ENCODE assay signal across 22 mouse cellular contexts in genomic region chr11:84873042-84873833, GRCm38 (mm10). TPM values are rescaled to one million over a fixed set of nuclear protein-coding genes. Genes with fewer than 3 reads are reported as not detected.
DNase-seq lines count a peak whose midpoint lies in the region; ATAC-seq and TF ChIP-seq lines count a peak whose summit lies in the region.
"Had no signal": no experiment of that assay in that cellular context is flagged by ENCODE, and none has a peak within 500 bp of the region (broad histone marks: within the 10 kb centered on the region; RNA-seq: fewer than 3 reads in every experiment).

No protein-coding gene starts in this region.

- H3K27me3 ChIP-seq in heart, adult 2 months (ENCODE audit: control insufficient read depth, insufficient read depth, low read length) = no peaks in the 10 kb centered on the region
- no peaks in the 10 kb centered on the region for H3K27me3 ChIP-seq in liver, embryonic 16.5 days (ENCODE audit: control insufficient read depth, insufficient read depth, low read depth, low read length)
- no peaks in the 10 kb centered on the region for H3K27me3 ChIP-seq in forebrain, embryonic 13.5 days
- H3K27me3 ChIP-seq: limb, embryonic 13.5 days; midbrain, embryonic 12.5 days had no signal

- H3K4me1 ChIP-seq in heart, adult 2 months (ENCODE audit: control insufficient read depth, insufficient read depth, low read length) = no peaks in the 10 kb centered on the region; the same call in 1 of the 2 replicates
- peaks cover 0 to 6% of the 10 kb centered on the region in 2 experiments; a peak in 2 of 4 replicates for H3K4me1 ChIP-seq in ES-E14 (ENCODE audit: control insufficient read depth in 2 of 2, insufficient read depth in 2 of 2, low read length in 2 of 2, poor library complexity in 1 of 2)
- H3K4me1 ChIP-seq in liver, embryonic 16.5 days (ENCODE audit: control insufficient read depth, low read depth, low read length) = peaks cover 13% of the 10 kb centered on the region
- H3K4me1 ChIP-seq in forebrain, embryonic 13.5 days = peaks cover 16% of the 10 kb centered on the region

- DNase-seq in heart, adult 2 months = no peak
- no peak for DNase-seq in heart, postnatal 4 days
- DNase-seq in ES-E14 (ENCODE audit: low read depth, low spot score) = no peak
- no peak for DNase-seq in embryo, embryonic 10 days (ENCODE audit: low spot score)
- DNase-seq in gastrocnemius, postnatal 25 days = no peak
- DNase-seq: B cell, adult 2 months; cerebellum, adult 11 months; cerebellum, postnatal 36 days; gastrocnemius, adult 2 months; kidney, adult 8-10 months; kidney, postnatal 36 days; lung, postnatal 14 days; right cerebral cortex, adult 18-20 months; spleen, adult 18-20 months; thymus, postnatal 36 days had no signal

- WGBS in heart, adult 2 months = 91% methylated on average over 1 of the region's 1 CpGs
- WGBS in liver, embryonic 16.5 days (ENCODE audit: insufficient replicate concordance) = 25% methylated on average over 1 of the region's 1 CpGs
- WGBS in forebrain, embryonic 13.5 days = 53% methylated on average over 1 of the region's 1 CpGs

- peak; percentile 70 for ATAC-seq in erythroblast, adult 5-6 weeks (replicated peaks; ENCODE audit: low FRiP score, poor library complexity, severe bottlenecking)
- peak; percentile 44 for ATAC-seq in liver, embryonic 16.5 days (ENCODE audit: low read depth)
- ATAC-seq in forebrain, embryonic 13.5 days = no peak
- ATAC-seq: activated CD4-positive, CD25-positive, alpha-beta regulatory T cell, adult 4 months had no signal

- peak overlapping the region; percentile 64 for H3K4me2 ChIP-seq in liver, embryonic 16.5 days (ENCODE audit: low read depth, low read length)
- no peak overlapping the region for H3K4me2 ChIP-seq in forebrain, embryonic 13.5 days
- H3K4me2 ChIP-seq: limb, embryonic 13.5 days; midbrain, embryonic 12.5 days had no signal

- intact Hi-C loops in heart, adult 2 months (cut with DNase I) = loop anchor here (5.0 kb wide), 1 partner anchor 361 kb away; the partner anchor contains the start of gene Aatf

- H3K36me3 ChIP-seq in heart, adult 2 months (ENCODE audit: control insufficient read depth, insufficient read depth, low read length) = peaks cover 9% of the 10 kb centered on the region
- H3K36me3 ChIP-seq in ES-E14 (ENCODE audit: control insufficient read depth, insufficient read depth, low read length, poor library complexity, severe bottlenecking) = peaks cover 2% of the 10 kb centered on the region; the same call in 1 of the 2 replicates
- no peaks in the 10 kb centered on the region for H3K36me3 ChIP-seq in liver, embryonic 16.5 days (ENCODE audit: control insufficient read depth, insufficient read depth)
- peaks cover 8% of the 10 kb centered on the region; the same call in 1 of the 2 replicates for H3K36me3 ChIP-seq in forebrain, embryonic 13.5 days (ENCODE audit: poor library complexity, severe bottlenecking)

- TF ChIP-seq EP300 in heart, adult 2 months (IDR thresholded peaks at IDR 0.05; ENCODE audit: insufficient read depth, low read depth, low read length) = no peak

- H3K79me2 ChIP-seq in heart, adult 2 months (replicated peaks; ENCODE audit: control insufficient read depth, insufficient read depth, low read length) = no peaks in the 10 kb centered on the region

- H3K4me3 ChIP-seq in heart, adult 2 months = no peak overlapping the region
- H3K4me3 ChIP-seq in ES-E14 (ENCODE audit: insufficient read depth in 1 of 2, low read depth in 1 of 2, low read length in 2 of 2, poor library complexity in 1 of 2, severe bottlenecking in 1 of 2) = no peak overlapping the region
- H3K4me3 ChIP-seq in liver, embryonic 16.5 days (ENCODE audit: low read depth, low read length) = peak overlapping the region; percentile 31
- no peak overlapping the region for H3K4me3 ChIP-seq in forebrain, embryonic 13.5 days
- H3K4me3 ChIP-seq: forebrain, embryonic 10.5 days; gastrocnemius, adult 2 months; limb, embryonic 13.5 days; midbrain, embryonic 12.5 days had no signal

- no peak overlapping the region for H3K9ac ChIP-seq in heart, adult 2 months (ENCODE audit: low read depth, low read length)
- no peak overlapping the region for H3K9ac ChIP-seq in ES-E14 (ENCODE audit: insufficient read depth, low read depth, low read length, poor library complexity, severe bottlenecking)
- peak overlapping the region; percentile 60 for H3K9ac ChIP-seq in liver, embryonic 16.5 days (ENCODE audit: low read depth, low read length)
- no peak overlapping the region for H3K9ac ChIP-seq in forebrain, embryonic 13.5 days
- H3K9ac ChIP-seq: limb, embryonic 13.5 days; midbrain, embryonic 12.5 days had no signal

- TF ChIP-seq CTCF in heart, adult 2 months (IDR thresholded peaks at IDR 0.05) = peak; percentile 25; the same call in 1 of the 2 replicates

- H3K9me3 ChIP-seq in ES-E14 (ENCODE audit: control insufficient read depth, insufficient read depth, low read depth, low read length) = no peaks in the 10 kb centered on the region
- H3K9me3 ChIP-seq in liver, embryonic 16.5 days (replicated peaks; ENCODE audit: control insufficient read depth, low read length) = no peaks in the 10 kb centered on the region
- no peaks in the 10 kb centered on the region for H3K9me3 ChIP-seq in forebrain, embryonic 13.5 days (replicated peaks)
- H3K9me3 ChIP-seq: forebrain, embryonic 10.5 days; limb, embryonic 13.5 days; midbrain, embryonic 12.5 days had no signal

- in situ Hi-C loops in ES-E14 (cut with MboI; ENCODE audit: low sequenced_read_pairs in 2 of 2, unreplicated experiment in 2 of 2) = no loop called here

- no peak overlapping the region for H3K27ac ChIP-seq in heart, adult 2 months
- no peak overlapping the region for H3K27ac ChIP-seq in ES-E14 (ENCODE audit: insufficient read depth, low read depth, low read length, poor library complexity, severe bottlenecking)
- peak overlapping the region; percentile 97 for H3K27ac ChIP-seq in liver, embryonic 16.5 days (ENCODE audit: low read length)
- H3K27ac ChIP-seq in forebrain, embryonic 13.5 days = no peak overlapping the region
- H3K27ac ChIP-seq: forebrain, embryonic 10.5 days; gastrocnemius, adult 2 months; limb, embryonic 13.5 days; midbrain, embryonic 12.5 days had no signal

- TF ChIP-seq POLR2A in heart, adult 2 months (IDR thresholded peaks at IDR 0.05; ENCODE audit: insufficient read depth, low read depth, low read length) = no peak

TF ChIP-seq in ES-E14, 5 proteins besides CTCF, POLR2A, EP300 and RAD21 (continues in another document):
- 0 out of 2 replicates have a peak, but pooled peaks have one; percentile 35 for TF ChIP-seq ZNF384 (IDR thresholded peaks at IDR 0.05; ENCODE audit: low read depth, low read length)

RNA-seq across cellular contexts. Expression of gene Ggnbp2, which starts 2.6 kb away (rescaled TPM):
- total RNA-seq in heart, adult 2 months (2021) = 10 to 100 TPM; 47.9 to 54.9 TPM
- polyA plus RNA-seq in heart, adult 2 months (2012; rRNA removed) = 22.9 and 39.2 TPM in 2 replicates
- 10 to 100 TPM; 55.5 to 64.4 TPM for total RNA-seq in heart, postnatal 4 days (2021)
- 38.6 and 59.1 TPM in 2 replicates for total RNA-seq in ES-E14 (2012; rRNA removed)
- 150 and 159 TPM in 2 replicates for total RNA-seq in erythroblast, adult 5-6 weeks (2015; ENCODE audit: low replicate concordance)
- 179 and 325 TPM in 2 replicates for total RNA-seq in erythroblast, adult 5-6 weeks (2017; ENCODE audit: low replicate concordance)
- polyA plus RNA-seq in liver, embryonic 16.5 days (2015; fragmentation: Nextera tagmentation; extraction: Ambion mirVana) = 48.4 and 50.3 TPM in 2 replicates
- 66.5 and 68.5 TPM in 2 replicates for polyA plus RNA-seq in forebrain, embryonic 13.5 days (2015; fragmentation: Nextera tagmentation; extraction: Ambion mirVana)
- 10 to 100 TPM; 27.9 to 34.0 TPM for total RNA-seq in gastrocnemius, postnatal 25 days (2021)

RNA-seq across cellular contexts. Expression of gene Myo19, which starts 6.7 kb away (rescaled TPM):
- 1 to 10 TPM; 5.7 to 5.9 TPM for total RNA-seq in heart, adult 2 months (2021)
- polyA plus RNA-seq in heart, adult 2 months (2012; rRNA removed) = 7.5 and 10.4 TPM in 2 replicates
- total RNA-seq in heart, postnatal 4 days (2021) = 10 to 100 TPM; 13.7 to 15.4 TPM
- 16.2 and 20.2 TPM in 2 replicates for total RNA-seq in ES-E14 (2012; rRNA removed)
- total RNA-seq in erythroblast, adult 5-6 weeks (2015; ENCODE audit: low replicate concordance) = 2.3 and 4.8 TPM in 2 replicates
- total RNA-seq in erythroblast, adult 5-6 weeks (2017; ENCODE audit: low replicate concordance) = 0.94 and 3.6 TPM in 2 replicates
- 3.0 and 3.3 TPM in 2 replicates for polyA plus RNA-seq in liver, embryonic 16.5 days (2015; fragmentation: Nextera tagmentation; extraction: Ambion mirVana)
- 5.8 and 6.3 TPM in 2 replicates for polyA plus RNA-seq in forebrain, embryonic 13.5 days (2015; fragmentation: Nextera tagmentation; extraction: Ambion mirVana)
- total RNA-seq in gastrocnemius, postnatal 25 days (2021) = 1 to 10 TPM; 3.6 to 4.0 TPM

RNA-seq across cellular contexts. Expression of gene Pigw, which starts 6.8 kb away (rescaled TPM):
- total RNA-seq in heart, adult 2 months (2021) = 1 to 10 TPM; 5.6 to 6.3 TPM
- polyA plus RNA-seq in heart, adult 2 months (2012; rRNA removed) = 2.3 and 5.3 TPM in 2 replicates
- 1 to 10 TPM; 6.4 to 7.8 TPM for total RNA-seq in heart, postnatal 4 days (2021)
- 7.2 and 7.7 TPM in 2 replicates for total RNA-seq in ES-E14 (2012; rRNA removed)
- total RNA-seq in erythroblast, adult 5-6 weeks (2015; ENCODE audit: low replicate concordance) = 0.63 and 0.96 TPM in 2 replicates
- 1.2 and 2.6 TPM in 2 replicates for total RNA-seq in erythroblast, adult 5-6 weeks (2017; ENCODE audit: low replicate concordance)
- 1.3 and 1.4 TPM in 2 replicates for polyA plus RNA-seq in liver, embryonic 16.5 days (2015; fragmentation: Nextera tagmentation; extraction: Ambion mirVana)
- 2.3 and 2.9 TPM in 2 replicates for polyA plus RNA-seq in forebrain, embryonic 13.5 days (2015; fragmentation: Nextera tagmentation; extraction: Ambion mirVana)
- 1 to 10 TPM; 4.6 to 5.1 TPM for total RNA-seq in gastrocnemius, postnatal 25 days (2021)

RNA-seq across cellular contexts. Expression of gene Znhit3, which starts 42.9 kb away (rescaled TPM):
- 10 to 100 TPM in 1 of 2 experiments, 1 to 10 TPM in 1; 8.7 to 11.6 TPM for total RNA-seq in heart, adult 2 months (2021)
- 8.8 and 13.0 TPM in 2 replicates for polyA plus RNA-seq in heart, adult 2 months (2012; rRNA removed)
- total RNA-seq in heart, postnatal 4 days (2021) = 10 to 100 TPM; 13.4 to 13.7 TPM
- total RNA-seq in ES-E14 (2012; rRNA removed) = 57.4 and 80.4 TPM in 2 replicates
- total RNA-seq in erythroblast, adult 5-6 weeks (2015; ENCODE audit: low replicate concordance) = 1.5 and 6.5 TPM in 2 replicates
- total RNA-seq in erythroblast, adult 5-6 weeks (2017; ENCODE audit: low replicate concordance) = 3.7 and 9.1 TPM in 2 replicates
- 27.4 and 32.1 TPM in 2 replicates for polyA plus RNA-seq in liver, embryonic 16.5 days (2015; fragmentation: Nextera tagmentation; extraction: Ambion mirVana)
- 75.3 and 76.3 TPM in 2 replicates for polyA plus RNA-seq in forebrain, embryonic 13.5 days (2015; fragmentation: Nextera tagmentation; extraction: Ambion mirVana)
- 10 to 100 TPM in 1 of 2 experiments, 1 to 10 TPM in 1; 9.6 to 10.2 TPM for total RNA-seq in gastrocnemius, postnatal 25 days (2021)

RNA-seq across cellular contexts. Expression of gene Dhrs11, which starts 44.4 kb away (rescaled TPM):
- 100 to 1,000 TPM in 1 of 2 experiments, 10 to 100 TPM in 1; 87.7 to 108 TPM for total RNA-seq in heart, adult 2 months (2021)
- polyA plus RNA-seq in heart, adult 2 months (2012; rRNA removed) = 186 and 232 TPM in 2 replicates
- total RNA-seq in heart, postnatal 4 days (2021) = 10 to 100 TPM; 78.8 to 81.5 TPM
- 5.2 and 6.2 TPM in 2 replicates for total RNA-seq in ES-E14 (2012; rRNA removed)
- 897 and 1,040 TPM in 2 replicates for total RNA-seq in erythroblast, adult 5-6 weeks (2015; ENCODE audit: low replicate concordance)
- total RNA-seq in erythroblast, adult 5-6 weeks (2017; ENCODE audit: low replicate concordance) = 707 and 838 TPM in 2 replicates
- 231 and 247 TPM in 2 replicates for polyA plus RNA-seq in liver, embryonic 16.5 days (2015; fragmentation: Nextera tagmentation; extraction: Ambion mirVana)
- 3.6 and 3.8 TPM in 2 replicates for polyA plus RNA-seq in forebrain, embryonic 13.5 days (2015; fragmentation: Nextera tagmentation; extraction: Ambion mirVana)
- 10 to 100 TPM; 34.1 to 35.2 TPM for total RNA-seq in gastrocnemius, postnatal 25 days (2021)
